13 mouse cellular contexts compared by ENCODE assay signal in genomic region chr9:115355972-115356371, GRCm38 (mm10). TPM values are rescaled to one million over a fixed set of nuclear protein-coding genes. Genes with fewer than 3 reads are reported as not detected.
A peak's percentile ranks its signal among the peaks of the same experiment; 100 is the strongest.
DNase-seq lines count a peak whose midpoint lies in the region; ATAC-seq and TF ChIP-seq lines count a peak whose summit lies in the region.
"Had no signal": no experiment of that assay in that cellular context is flagged by ENCODE, and none has a peak within 500 bp of the region (broad histone marks: within the 10 kb centered on the region; RNA-seq: fewer than 3 reads in every experiment).

No protein-coding gene starts in this region.

- no peak overlapping the region for H3K4me3 ChIP-seq in heart, embryonic 10.5 days
- H3K4me3 ChIP-seq in lung, embryonic 14.5 days (ENCODE audit: low read depth, low read length) = no peak overlapping the region
- H3K4me3 ChIP-seq in lung, adult 2 months (replicated peaks; ENCODE audit: extremely low read depth, low read depth, low read length) = no peak overlapping the region
- no peak overlapping the region for H3K4me3 ChIP-seq in embryonic facial prominence, embryonic 10.5 days
- no peak overlapping the region for H3K4me3 ChIP-seq in stomach, embryonic 14.5 days (ENCODE audit: low read depth, low read length)
- H3K4me3 ChIP-seq: hindbrain, embryonic 15.5 days; limb, embryonic 13.5 days; midbrain, embryonic 10.5 days had no signal

- H3K36me3 ChIP-seq in heart, embryonic 10.5 days = no peaks in the 10 kb centered on the region
- H3K36me3 ChIP-seq in lung, embryonic 14.5 days (ENCODE audit: insufficient read depth) = no peaks in the 10 kb centered on the region
- no peaks in the 10 kb centered on the region for H3K36me3 ChIP-seq in embryonic facial prominence, embryonic 10.5 days (replicated peaks)
- no peaks in the 10 kb centered on the region for H3K36me3 ChIP-seq in stomach, embryonic 14.5 days (ENCODE audit: control insufficient read depth, insufficient read depth, low read length)
- H3K36me3 ChIP-seq: hindbrain, embryonic 15.5 days; limb, embryonic 13.5 days; midbrain, embryonic 10.5 days had no signal

- peak; percentile 39; the same call in 1 of the 2 replicates for ATAC-seq in lung, embryonic 14.5 days (ENCODE audit: insufficient read depth)
- peak; percentile 62; the same call in 1 of the 2 replicates for ATAC-seq in stomach, embryonic 14.5 days (ENCODE audit: insufficient number of reproducible peaks, insufficient read depth, low FRiP score, low read depth)

- H3K27ac ChIP-seq in heart, embryonic 10.5 days = peak overlapping the region; percentile 62; the same call in 1 of the 2 replicates
- H3K27ac ChIP-seq in lung, embryonic 14.5 days (ENCODE audit: low read depth) = no peak overlapping the region
- H3K27ac ChIP-seq in embryonic facial prominence, embryonic 10.5 days (replicated peaks) = 0 out of 2 replicates have a peak overlapping the region, but pooled peaks have one; percentile 48
- H3K27ac ChIP-seq in stomach, embryonic 14.5 days (ENCODE audit: low read length) = peak overlapping the region; percentile 91
- H3K27ac ChIP-seq: hindbrain, embryonic 15.5 days; limb, embryonic 13.5 days; midbrain, embryonic 10.5 days had no signal

- no peak for TF ChIP-seq CTCF in lung, embryonic 14.5 days (IDR thresholded peaks at IDR 0.05; ENCODE audit: low read depth)
- no peak for TF ChIP-seq CTCF in lung, adult 2 months (IDR thresholded peaks at IDR 0.05; ENCODE audit: insufficient read depth, low read length)

- intact Hi-C loops in heart, postnatal 25 days (cut with DNase I) = no loop called here

- no peaks in the 10 kb centered on the region for H3K9me3 ChIP-seq in heart, embryonic 10.5 days
- no peaks in the 10 kb centered on the region for H3K9me3 ChIP-seq in lung, embryonic 14.5 days (ENCODE audit: low read depth, low read length)
- H3K9me3 ChIP-seq in embryonic facial prominence, embryonic 10.5 days = no peaks in the 10 kb centered on the region
- no peaks in the 10 kb centered on the region for H3K9me3 ChIP-seq in stomach, embryonic 14.5 days (ENCODE audit: control insufficient read depth, low read depth, low read length)
- H3K9me3 ChIP-seq: hindbrain, embryonic 15.5 days; limb, embryonic 13.5 days; midbrain, embryonic 10.5 days had no signal

- 17% methylated on average over 5 of the region's 5 CpGs for WGBS in heart, embryonic 10.5 days
- WGBS in lung, embryonic 14.5 days = 25% methylated on average over 5 of the region's 5 CpGs
- WGBS in lung, adult 2 months = 43% methylated on average over 5 of the region's 5 CpGs
- WGBS in embryonic facial prominence, embryonic 10.5 days = 47% methylated on average over 5 of the region's 5 CpGs
- WGBS in stomach, embryonic 14.5 days = 12% methylated on average over 5 of the region's 5 CpGs

- no peak overlapping the region for H3K9ac ChIP-seq in lung, embryonic 14.5 days
- no peak overlapping the region for H3K9ac ChIP-seq in stomach, embryonic 14.5 days (replicated peaks; ENCODE audit: low read depth, low read length)
- H3K9ac ChIP-seq: hindbrain, embryonic 15.5 days; limb, embryonic 13.5 days had no signal

- no peak for DNase-seq in heart, embryonic 10.5 days (ENCODE audit: low spot score)
- no peak for DNase-seq in heart, postnatal 25 days (ENCODE audit: low spot score)
- DNase-seq in lung, embryonic 14.5 days = peak; percentile 37
- no peak for DNase-seq in lung, adult 2 months
- DNase-seq in embryonic facial prominence, embryonic 10.5 days (ENCODE audit: low spot score) = no peak
- no peak for DNase-seq in Muller cell, postnatal 12 days (ENCODE audit: inconsistent ontology term)
- DNase-seq in cerebellum, adult 11 months = no peak
- DNase-seq: cerebellum, postnatal 10 days; layer of hippocampus, adult 9-11 months had no signal

- no peak overlapping the region; the same call in 1 of the 2 replicates for H3K4me2 ChIP-seq in lung, embryonic 14.5 days
- H3K4me2 ChIP-seq in stomach, embryonic 14.5 days (replicated peaks; ENCODE audit: low read depth, low read length) = no peak overlapping the region
- H3K4me2 ChIP-seq: hindbrain, embryonic 15.5 days; limb, embryonic 13.5 days had no signal

- TF ChIP-seq POLR2A in lung, adult 2 months (IDR thresholded peaks at IDR 0.05; ENCODE audit: borderline replicate concordance, extremely low read depth, low read depth, low read length) = no peak

- H3K27me3 ChIP-seq in heart, embryonic 10.5 days (ENCODE audit: insufficient read depth, poor library complexity, severe bottlenecking) = no peaks in the 10 kb centered on the region
- no peaks in the 10 kb centered on the region for H3K27me3 ChIP-seq in lung, embryonic 14.5 days (ENCODE audit: insufficient read depth, low read length)
- no peaks in the 10 kb centered on the region for H3K27me3 ChIP-seq in embryonic facial prominence, embryonic 10.5 days (replicated peaks; ENCODE audit: low read depth, poor library complexity, severe bottlenecking)
- H3K27me3 ChIP-seq in stomach, embryonic 14.5 days (ENCODE audit: control insufficient read depth, insufficient read depth, low read length) = no peaks in the 10 kb centered on the region
- H3K27me3 ChIP-seq: hindbrain, embryonic 15.5 days; limb, embryonic 13.5 days had no signal

- H3K4me1 ChIP-seq in heart, embryonic 10.5 days = peaks cover 22% of the 10 kb centered on the region
- peaks cover 3% of the 10 kb centered on the region; the same call in 1 of the 2 replicates for H3K4me1 ChIP-seq in lung, embryonic 14.5 days (ENCODE audit: insufficient read depth)
- H3K4me1 ChIP-seq in lung, adult 2 months (ENCODE audit: control insufficient read depth, insufficient read depth, low read length) = no peaks in the 10 kb centered on the region
- peaks cover 20% of the 10 kb centered on the region for H3K4me1 ChIP-seq in embryonic facial prominence, embryonic 10.5 days
- peaks cover 7% of the 10 kb centered on the region; the same call in 1 of the 2 replicates for H3K4me1 ChIP-seq in stomach, embryonic 14.5 days (ENCODE audit: control insufficient read depth, insufficient read depth, low read length)
- H3K4me1 ChIP-seq: hindbrain, embryonic 15.5 days had no signal

RNA-seq across cellular contexts. Expression of gene Stt3b, which starts 45.8 kb away (rescaled TPM):
- 101 TPM in 2 replicates for polyA plus RNA-seq in heart, embryonic 10.5 days (2016; fragmentation: Nextera tagmentation; extraction: Ambion mirVana)
- 10 to 100 TPM; 56.0 to 58.2 TPM for total RNA-seq in heart, postnatal 25 days (2021)
- polyA plus RNA-seq in lung, embryonic 14.5 days (2014; fragmentation: Nextera tagmentation; extraction: Ambion mirVana) = 126 and 128 TPM in 2 replicates
- 50.4 and 61.7 TPM in 2 replicates for polyA plus RNA-seq in lung, adult 2 months (2012; rRNA removed)
- 85.4 and 93.6 TPM in 2 replicates for polyA plus RNA-seq in embryonic facial prominence, embryonic 10.5 days (2016; fragmentation: Nextera tagmentation; extraction: Ambion mirVana)
- polyA plus RNA-seq in stomach, embryonic 14.5 days (2014; fragmentation: Nextera tagmentation; extraction: Ambion mirVana) = 94.0 and 111 TPM in 2 replicates
